Mouse (Mus musculus) adrenal gland, postnatal 36 days (tissue): ENCODE results near the gene Tespa1. TPM values are rescaled to one million over a fixed set of nuclear protein-coding genes. Genes with fewer than 3 reads are reported as not detected.
"Not testable (repeated sequence)": the region's sequence is repeated elsewhere in the genome, so short reads cannot be mapped to it uniquely, and the experiment has no call there.

ENCODE experiments used
- DNase-seq, 2 experiments: peaks; one replicate each; pipeline ENCODE4 v3.0.0; 2021; ENCODE audit warnings: mixed read lengths in 1 of 2
- total RNA-seq, 2 experiments: library from RNA; stranded (reverse); gene quantifications; 2 replicates each; pipeline ENCODE4 v1.2.3; 2021

The Tespa1 gene
- total RNA-seq, 2 experiments from 2014 or later = 0.30 to 0.40 TPM

GRCm38 (mm10) chr10:130363438-130364164 is 40.9 kb downstream of the Tespa1 start:
- DNase-seq = peak in 1 of 2 experiments; percentile 2

DNA sequence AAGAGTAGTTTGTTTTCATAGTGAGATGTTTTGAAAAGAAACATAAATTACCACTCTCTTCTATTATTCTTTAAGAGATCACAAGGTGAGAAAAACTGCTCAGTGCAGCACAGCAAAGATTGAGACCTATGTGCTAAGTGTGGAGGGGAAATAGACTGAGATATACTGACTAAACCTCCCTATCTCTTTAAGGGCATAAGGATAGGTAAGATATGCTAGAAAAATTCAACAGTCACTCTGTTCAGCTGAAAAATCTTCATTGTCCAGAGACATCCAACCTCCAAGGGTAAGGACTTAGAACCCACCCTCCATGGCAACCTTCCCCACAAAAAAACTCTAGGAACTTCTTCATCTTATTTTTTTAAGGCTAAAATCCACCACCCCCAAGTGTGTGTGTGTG is 42.1 kb downstream of the Tespa1 start:
- DNase-seq = no peak

GRCm38 (mm10) chr10:130368384-130368783 is 45.7 kb downstream of the Tespa1 start:
- DNase-seq = no peak

DNA sequence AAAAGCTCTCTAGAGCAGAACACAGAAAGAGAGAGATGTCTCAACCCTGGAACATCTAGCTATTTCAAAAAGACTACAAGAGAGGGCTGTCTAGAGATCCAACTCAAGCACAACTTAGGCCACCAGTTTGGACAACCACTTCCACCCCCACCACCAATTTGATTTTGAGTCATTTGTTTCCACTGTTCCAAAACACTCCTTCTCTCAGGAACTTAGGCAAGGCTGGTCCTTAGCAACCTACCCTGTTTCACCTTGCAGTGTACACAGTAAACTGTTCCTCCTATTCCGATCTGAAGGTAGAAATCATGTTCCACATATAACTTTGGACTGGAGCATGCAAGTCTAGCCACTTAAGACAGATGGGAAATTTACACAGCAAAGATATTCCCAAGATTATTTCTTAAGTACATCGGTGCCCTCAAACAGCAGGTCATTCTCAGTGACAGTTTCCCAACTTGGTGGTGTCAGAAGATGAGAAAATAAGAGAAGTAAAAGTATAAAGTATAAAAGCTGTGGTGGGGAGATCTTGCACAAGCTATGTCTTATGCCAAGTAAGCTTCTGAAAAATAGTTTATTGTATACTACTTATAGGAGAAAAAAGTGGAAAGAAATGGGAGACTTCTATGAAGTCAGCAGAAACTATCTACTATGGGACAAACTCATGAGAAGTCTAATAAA is 47.5 kb downstream of the Tespa1 start:
- no peak for DNase-seq

DNA sequence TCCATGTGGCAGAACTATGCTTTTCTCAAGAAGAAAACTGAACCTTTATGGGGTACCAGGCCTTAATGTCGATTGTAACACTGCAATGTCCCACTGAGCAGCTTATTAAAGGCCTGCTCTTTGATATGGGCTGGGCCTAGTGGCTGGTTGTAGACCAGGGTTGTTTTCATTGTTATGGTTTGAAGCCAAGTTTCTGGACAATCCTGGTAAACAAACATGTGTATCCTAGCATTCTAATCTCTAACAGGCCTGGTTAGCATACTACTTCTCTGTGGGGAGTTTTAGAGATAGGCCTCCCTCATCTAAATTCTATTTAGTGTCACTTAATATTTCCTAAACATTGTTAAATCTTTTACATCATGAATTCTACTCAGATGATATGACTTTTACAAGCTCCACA is 49.0 kb downstream of the Tespa1 start:
- no peak for DNase-seq

DNA sequence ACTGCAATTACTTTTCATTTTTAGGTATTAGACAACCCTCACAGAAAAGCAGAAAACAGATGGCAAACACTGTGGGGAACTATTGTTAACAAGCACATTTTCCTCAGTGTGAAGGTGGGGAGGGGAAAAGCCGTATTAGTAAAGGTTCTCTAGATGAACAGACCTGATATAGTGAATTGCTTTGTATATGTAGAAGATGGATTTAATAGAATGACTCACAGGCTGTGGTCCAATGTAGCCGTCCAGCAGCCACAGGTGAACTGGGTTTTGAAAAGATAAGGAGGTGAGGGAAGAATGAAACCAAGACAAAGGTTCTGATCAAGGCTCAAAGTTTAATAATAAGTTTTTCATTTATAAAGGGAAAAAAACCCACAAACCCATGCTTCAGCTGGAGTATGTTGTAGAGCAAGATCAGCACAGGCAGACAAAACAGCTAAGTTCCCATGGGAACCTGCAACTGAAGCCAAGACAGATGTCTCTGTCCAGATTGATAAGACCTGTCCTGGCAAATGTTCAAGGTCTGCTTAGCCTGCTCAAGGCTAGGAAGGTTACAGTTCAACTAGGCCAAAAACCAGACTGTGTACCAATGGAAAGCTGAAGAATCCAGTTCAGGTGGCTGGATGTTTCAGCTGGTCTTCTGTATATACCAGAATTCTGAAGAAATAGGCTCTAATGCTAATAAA is 50.0 kb downstream of the Tespa1 start:
- DNase-seq = peak in 1 of 2 experiments; percentile 6

- DNase-seq = no peak
Observed at GRCm38 (mm10) chr10:130375145-130375544, 52.5 kb downstream of the Tespa1 start.

GRCm38 (mm10) chr10:130394232-130394631 is 71.6 kb downstream of the Tespa1 start, which contains the start of gene Vmn2r84:
Vmn2r84 (minus strand) TSS chr10:130394332.
- DNase-seq = no peak

DNA sequence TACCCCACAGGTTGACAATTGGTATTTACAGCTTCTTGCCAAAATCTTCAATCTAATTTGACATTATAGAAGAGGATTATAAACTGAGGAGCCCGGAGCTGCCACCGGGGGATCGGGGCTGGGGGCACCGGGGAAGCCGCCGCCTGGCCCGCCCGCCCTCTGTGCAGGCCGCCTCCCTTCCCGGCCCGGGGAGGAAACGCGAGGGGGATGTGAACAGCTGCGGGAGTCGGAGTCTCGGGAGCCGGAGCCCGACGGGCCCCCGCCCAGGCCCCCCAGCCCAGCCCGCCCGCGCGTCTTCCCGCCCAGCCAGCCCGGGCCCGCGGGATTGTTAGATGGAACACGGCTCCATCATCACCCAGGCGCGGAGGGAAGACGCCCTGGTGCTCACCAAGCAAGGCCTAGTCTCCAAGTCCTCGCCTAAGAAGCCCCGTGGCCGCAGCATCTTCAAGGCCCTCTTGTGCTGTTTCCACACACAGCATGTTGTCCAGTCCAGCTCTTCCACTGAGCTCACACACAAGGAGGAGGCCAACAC is 89.6 kb downstream of the Tespa1 start:
- not testable (repeated sequence) for DNase-seq

Other genes starting within 250 kb of the Tespa1 start
- gene Olfr823, start 207.5 kb upstream of the Tespa1 start, total RNA-seq = not detected
- gene Olfr824, start 192.9 kb upstream of the Tespa1 start, total RNA-seq = not detected
- gene Olfr825, start 156.1 kb upstream of the Tespa1 start, total RNA-seq = not detected
- gene Olfr826, start 138.7 kb upstream of the Tespa1 start, total RNA-seq = not detected
- gene Olfr827, start 108.5 kb upstream of the Tespa1 start, total RNA-seq = not detected
- under 1 TPM; 0.46 to 0.63 TPM for gene Neurod4, start 42.6 kb upstream of the Tespa1 start, total RNA-seq
- not detected for gene Vmn2r84, start 71.5 kb downstream of the Tespa1 start, total RNA-seq
- gene Vmn2r85, start 106.8 kb downstream of the Tespa1 start, total RNA-seq = not detected
- gene Vmn2r86, start 133.2 kb downstream of the Tespa1 start, total RNA-seq = not detected
- gene Vmn2r87, start 174.5 kb downstream of the Tespa1 start, total RNA-seq = not detected